Mouse (Mus musculus): ENCODE measurements around the gene Phf21a.

DNA sequence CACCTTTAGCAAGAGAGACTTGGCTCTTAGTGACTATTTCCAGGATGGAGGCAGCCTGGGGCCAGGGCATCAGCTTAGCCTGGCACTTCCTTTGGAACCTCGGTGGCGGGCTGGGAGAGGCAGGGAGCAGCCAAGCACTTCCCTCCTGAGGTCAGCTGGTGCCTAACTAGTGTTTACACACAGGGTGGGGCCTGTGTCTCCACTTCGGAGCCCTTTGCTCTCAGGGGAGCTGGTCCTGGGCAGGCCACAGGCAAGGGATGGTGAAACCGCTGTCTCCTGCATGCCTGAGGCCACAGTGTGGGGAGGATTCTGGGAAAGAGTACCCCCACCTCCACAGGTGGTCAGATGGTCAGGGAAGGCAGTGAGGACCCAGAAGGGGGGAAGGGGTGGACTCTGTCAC, 45.3 kb upstream of the Phf21a start:
- no peak for TF ChIP-seq CTCF (conservative IDR thresholded peaks at IDR 0.05; ENCODE audit: low read length)
- no peak for TF ChIP-seq POU5F1 (IDR thresholded peaks at IDR 0.05; ENCODE audit: borderline replicate concordance, low read length)
- TF ChIP-seq NANOG (IDR thresholded peaks at IDR 0.05; ENCODE audit: borderline replicate concordance, low read length) = no peak

Measured in E14TG2a.4 (cell line).